Mouse (Mus musculus): ENCODE measurements around the gene Shank2.

GRCm38 (mm10) chr7:144271074-144271473 lies 269.3 kb downstream of the Shank2 start:
- no peak for TF ChIP-seq POLR2A (IDR thresholded peaks at IDR 0.05; ENCODE audit: insufficient read depth, low read depth, low read length)
- no peak for TF ChIP-seq CTCF (IDR thresholded peaks at IDR 0.05)
- TF ChIP-seq EP300 (IDR thresholded peaks at IDR 0.05; ENCODE audit: insufficient read depth, low read depth, low read length), result no peak

Measured in heart, adult 2 months (tissue).